Mouse (Mus musculus) heart, postnatal 14 days (tissue): Measurements from ENCODE around the gene Gstp2. TPM values are rescaled to one million over a fixed set of nuclear protein-coding genes. Genes with fewer than 3 reads are reported as not detected.

Source experiments
- DNase-seq, 2 experiments: peaks; one replicate each; pipeline ENCODE4 v3.0.0; 2021 to 2022
- intact Hi-C: fragments of 180-260 bp; cut with DNase I; formaldehyde crosslinking; loops from one replicate; pipeline ENCODE4 v1.15.1; 2025
- total RNA-seq, 2 experiments: library from RNA; stranded (reverse); gene quantifications; 2 replicates each; pipeline ENCODE4 v1.2.3; 2021

Gene Gstp2
- total RNA-seq, 2 experiments from 2014 or later = 80.8 to 90.7 TPM

DNA sequence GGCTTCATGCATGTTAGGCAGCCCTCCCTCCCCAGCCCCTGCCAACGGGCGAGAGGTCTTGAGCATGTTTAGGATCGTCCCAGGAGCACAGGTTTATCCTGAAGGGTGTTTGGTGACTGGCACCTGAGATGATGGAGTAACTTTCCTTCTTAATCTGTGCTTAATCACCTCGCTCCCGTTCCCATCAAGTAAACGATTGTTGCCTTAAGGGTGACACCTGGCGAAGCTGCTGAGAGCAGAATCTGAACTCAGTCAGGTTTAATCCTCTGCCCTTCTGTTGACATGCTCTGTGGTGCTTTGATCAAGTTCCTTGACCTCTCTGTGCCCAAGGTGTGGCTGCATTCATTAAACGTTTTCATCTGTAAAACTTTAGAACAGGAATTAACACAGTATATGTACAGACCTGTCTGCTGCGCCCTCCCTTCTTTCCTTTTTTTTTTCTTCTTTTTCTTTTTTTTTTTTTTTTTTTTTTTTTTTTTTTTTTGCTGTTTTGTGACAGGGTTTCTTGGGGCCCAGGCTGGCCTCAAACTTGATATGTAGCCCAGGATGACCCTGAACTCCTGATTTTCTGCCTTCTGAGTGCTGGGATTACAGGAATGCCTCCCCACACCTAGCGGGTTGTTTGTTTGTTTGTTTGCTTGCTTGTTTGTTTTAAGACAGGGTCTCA is 27.8 kb downstream of the Gstp2 start:
- DNase-seq = no peak
- intact Hi-C loops = no loop called here

DNA sequence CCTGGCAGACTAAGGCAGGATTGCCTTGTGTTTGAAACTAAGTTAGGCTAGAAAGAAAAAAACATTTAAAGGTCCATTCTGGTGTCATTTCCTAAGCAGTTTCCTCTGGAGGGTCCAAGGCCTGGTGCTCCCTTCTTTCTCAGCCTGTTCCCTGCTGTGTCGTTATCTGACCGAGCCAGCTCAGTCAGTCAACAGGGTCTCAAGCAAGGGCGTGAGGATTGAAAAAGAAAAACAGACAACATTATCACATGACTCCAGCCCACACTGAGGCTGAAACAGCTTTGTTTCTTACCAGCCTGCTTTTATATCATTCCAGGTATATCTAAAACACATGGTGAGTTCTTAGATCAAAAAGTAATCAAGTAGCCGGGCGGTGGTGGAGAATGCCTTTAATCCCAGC is 30.2 kb downstream of the Gstp2 start:
- DNase-seq = no peak
- intact Hi-C loops = no loop called here

DNA sequence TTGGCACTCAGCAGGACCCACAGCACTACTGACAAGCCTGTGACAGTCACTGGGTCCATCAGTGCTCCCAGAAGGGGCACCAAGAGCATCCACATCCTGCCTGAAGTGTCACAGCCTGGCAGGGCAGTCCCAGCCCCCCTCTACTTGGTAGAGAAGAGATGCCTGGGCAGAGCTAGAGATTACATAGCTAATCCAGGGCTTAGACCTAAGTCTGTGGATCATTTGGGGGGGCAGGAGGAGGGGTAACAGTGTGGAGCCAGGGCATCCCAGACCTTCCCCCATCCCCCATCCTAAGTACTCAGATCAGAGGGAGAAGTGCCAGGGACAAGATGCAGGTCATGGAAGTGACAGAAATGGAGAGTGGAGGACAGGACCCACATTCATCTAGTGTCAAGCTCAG is 31.0 kb downstream of the Gstp2 start:
- DNase-seq = no peak
- intact Hi-C loops = no loop called here

DNA sequence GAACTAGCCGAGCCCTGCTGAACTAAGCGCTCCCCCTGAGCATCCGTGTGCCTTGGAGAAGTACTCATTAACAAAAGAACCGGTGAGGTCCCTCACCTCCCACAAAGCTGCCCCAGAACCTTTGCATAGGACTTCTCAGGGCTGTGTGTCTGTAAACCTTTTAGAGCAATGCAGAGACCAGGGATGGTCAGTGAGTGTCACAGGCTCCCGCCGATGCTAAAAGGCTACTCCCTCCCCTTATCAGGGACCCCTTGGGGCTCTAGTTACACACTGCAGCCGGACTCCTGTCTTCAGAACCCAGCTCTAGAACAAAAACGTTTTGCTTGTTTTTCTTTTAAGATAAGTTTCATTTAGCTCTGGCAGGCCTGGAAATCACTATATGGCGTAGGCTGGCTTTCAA is 32.8 kb downstream of the Gstp2 start:
- no peak for DNase-seq
- intact Hi-C loops = loop anchor here (2.0 kb wide), 1 partner anchor 66 kb away; no protein-coding TSS in a partner anchor

DNA sequence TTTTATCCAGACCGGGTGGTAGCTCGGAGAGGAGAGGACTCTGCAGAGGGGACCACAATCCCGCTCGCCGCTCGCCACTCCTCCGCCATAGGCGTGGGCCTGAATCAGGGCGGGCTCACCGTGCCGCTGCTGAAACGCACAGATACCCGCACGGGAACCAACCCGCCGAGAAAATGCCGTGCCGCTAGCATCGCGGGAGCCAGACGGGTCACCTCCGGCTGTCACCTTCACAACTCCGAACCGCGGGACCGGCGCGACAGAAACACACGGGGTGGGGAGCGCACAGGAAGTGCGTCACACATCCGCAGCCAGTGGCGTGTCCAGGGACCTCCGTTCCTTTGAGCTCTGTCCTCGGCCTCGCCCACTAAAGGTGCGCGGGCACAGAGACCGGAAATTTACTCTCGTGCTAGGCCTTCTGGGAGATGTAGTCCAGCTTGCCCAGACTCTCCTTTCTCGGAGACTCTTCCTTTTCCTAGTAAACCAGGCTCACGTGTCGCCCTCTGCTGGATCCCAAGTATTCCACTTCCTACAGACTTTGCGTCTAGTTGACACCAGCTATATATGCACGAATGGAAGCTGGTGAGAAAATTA is 33.3 kb downstream of the Gstp2 start, which contains the start of gene Ndufv1:
Ndufv1 (minus strand) TSS at position 375 of the 591 bp plus-strand sequence.
- intact Hi-C loops = loop anchor here (2.0 kb wide), 1 partner anchor 66 kb away; no protein-coding TSS in a partner anchor
- DNase-seq = peak; percentile 92 to 96

DNA sequence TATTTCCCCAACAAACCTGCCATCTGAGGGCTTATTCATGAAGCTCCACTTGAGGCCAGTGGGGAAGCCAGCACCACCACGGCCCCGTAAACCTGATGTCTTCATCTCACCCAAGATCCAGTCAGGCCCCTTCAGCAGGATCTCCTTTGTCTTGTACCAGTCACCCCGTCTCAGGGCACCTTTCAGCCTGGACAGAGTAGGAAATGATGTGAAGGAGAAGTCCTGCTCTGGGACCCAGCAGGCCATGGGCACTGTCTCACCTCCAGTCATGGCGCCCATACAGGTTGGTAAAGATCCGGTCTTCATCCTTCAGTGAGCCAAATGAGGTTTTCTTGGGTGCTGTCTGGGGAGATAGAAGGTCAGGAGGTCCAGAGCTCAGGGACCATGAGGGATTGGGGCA is 34.7 kb downstream of the Gstp2 start:
- no peak for DNase-seq
- intact Hi-C loops = no loop called here

DNA sequence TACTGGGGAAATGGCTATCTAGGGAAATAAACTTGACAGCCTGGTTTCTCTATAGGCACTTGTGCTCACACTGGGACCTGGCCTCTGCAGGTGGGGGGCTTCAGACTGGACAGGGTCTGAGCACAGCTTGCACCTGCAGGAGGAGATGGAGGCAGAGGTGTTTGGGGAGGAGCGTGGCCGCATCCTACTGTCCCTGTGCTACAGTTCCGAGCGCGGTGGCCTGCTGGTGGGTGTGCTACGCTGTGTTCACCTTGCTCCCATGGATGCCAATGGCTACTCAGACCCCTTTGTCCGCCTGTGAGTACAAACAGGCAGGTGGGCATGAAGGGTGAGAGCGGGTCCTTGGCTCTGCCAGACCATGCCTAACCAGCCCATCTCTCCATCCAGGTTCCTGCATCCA is 39.9 kb downstream of the Gstp2 start:
- intact Hi-C loops = no loop called here
- DNase-seq = no peak

DNA sequence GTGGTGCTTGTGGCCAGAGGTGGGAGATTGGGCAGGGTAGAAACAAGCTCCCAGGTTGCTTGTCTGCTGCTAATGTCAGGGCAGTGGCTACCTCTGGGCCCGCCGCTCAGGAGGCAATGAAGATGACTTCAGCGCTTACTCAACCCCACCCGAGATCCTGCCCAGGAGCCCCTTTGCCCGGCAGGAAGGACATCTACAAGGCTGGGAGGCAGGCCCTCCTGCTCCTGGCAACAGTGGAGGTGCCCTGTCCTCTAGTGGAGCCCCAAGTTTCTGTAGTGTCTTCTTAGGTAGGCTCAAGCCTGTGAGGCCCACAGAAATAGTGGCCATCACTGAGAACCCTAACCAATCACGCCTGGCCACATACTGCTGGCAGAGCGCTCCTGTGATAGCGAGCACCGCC is 40.7 kb downstream of the Gstp2 start:
- intact Hi-C loops = no loop called here
- no peak for DNase-seq

DNA sequence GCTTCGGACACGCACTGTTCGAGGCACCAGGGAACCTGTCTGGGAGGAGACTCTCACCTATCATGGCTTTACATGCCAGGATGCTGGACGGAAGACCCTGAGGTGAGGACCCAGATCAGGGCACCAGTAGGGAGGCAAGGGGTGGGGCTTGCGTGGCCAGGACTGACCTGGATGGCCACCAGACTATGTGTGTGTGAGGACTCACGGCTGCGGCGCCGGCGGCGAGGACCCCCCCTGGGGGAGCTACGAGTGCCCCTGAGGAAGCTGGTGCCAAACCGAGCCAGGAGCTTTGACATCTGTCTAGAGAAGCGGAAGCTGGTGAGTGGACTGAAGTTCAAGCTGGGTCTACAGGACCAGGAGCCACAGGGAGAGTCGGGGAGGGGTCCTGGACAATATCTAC is 41.5 kb downstream of the Gstp2 start:
- DNase-seq = no peak
- intact Hi-C loops = no loop called here

DNA sequence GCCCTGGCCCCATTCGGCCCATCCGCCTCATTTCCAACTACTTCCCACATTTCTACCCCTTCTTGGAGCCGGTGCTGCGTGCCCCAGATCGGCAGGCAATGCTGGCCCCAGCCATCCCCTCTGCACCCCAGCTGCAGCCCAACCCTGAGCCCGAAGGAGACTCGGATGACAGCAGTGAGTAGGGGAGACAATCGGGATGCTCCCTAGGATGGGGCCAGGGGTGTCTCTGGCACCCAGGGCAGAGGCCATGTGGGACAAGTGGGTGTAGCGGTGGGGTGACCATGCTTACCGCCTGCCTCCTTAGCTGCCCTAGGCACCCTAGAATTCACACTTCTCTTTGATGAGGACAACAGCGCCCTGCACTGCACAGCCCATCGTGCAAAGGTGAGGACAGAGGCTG is 42.2 kb downstream of the Gstp2 start:
- intact Hi-C loops = no loop called here
- no peak for DNase-seq

DNA sequence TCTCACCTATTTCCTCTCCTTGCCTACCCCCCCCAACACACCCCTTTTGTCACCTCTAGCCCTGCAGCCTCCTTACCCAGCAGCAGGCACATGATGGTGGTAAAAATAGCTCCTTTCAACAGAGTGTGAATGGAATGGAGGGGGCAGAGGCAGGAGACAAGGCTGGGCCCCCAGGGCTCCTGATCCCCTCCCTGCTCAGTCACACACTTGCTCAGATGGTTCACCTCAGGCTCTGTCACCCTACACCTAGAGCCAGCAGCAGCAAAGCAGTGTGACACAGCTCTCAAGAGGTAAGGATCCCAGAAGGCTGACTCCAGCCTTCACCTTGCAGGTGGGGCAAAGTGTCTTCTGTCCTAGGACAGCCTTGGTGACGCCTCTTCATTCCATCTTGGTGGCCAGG is 42.7 kb downstream of the Gstp2 start, which contains the start of gene Doc2g:
Doc2g (plus strand) TSS at position 202 of the 400 bp plus-strand sequence.
- no peak for DNase-seq
- intact Hi-C loops = no loop called here

DNA sequence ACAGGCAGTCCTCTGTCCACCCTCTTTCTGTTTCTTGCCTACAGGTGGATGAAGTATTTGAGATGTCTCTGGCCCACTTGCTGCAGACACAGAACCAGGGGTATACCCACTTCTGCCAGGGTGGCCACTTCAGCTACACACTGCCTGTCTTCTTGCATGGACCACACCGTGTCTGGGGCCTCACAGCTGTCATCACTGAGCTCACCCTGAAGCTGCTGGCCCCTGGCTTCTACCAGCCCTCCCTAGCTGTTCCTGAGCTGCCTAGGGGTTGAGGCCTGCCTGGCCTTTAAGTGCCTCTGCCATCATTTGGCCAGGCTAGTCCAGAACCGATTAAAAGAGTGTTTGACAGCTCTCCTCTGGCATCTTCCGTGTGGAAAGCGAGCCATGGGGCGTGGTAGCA is 44.1 kb downstream of the Gstp2 start:
- no peak for DNase-seq
- intact Hi-C loops = no loop called here

DNA sequence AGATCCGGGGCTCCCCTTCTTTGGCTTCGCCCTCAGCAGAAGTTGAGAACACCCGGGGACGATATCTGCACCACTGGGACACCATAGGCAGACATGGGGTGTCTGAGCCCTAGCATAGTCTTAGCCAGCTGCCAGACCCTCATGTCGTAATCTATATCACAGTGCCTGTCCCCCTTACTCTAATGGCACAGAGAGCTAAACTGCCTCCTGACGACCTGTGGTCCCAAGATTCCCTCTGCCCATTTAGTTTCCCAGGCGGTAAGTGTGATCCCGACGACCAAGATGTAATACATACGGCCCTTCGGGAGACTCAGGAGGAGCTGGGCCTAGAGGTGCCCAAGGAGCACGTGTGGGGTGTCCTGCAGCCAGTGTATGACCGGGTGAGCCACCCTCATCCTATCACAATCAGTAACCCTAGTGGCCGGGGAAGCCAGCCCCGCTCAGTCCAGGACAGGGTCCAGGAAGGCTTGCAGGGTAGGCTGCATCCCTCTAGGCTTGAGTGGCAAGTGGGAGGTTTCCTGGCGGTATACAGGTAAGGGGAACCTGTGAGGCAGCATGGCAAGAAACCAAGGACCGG is 44.8 kb downstream of the Gstp2 start:
- intact Hi-C loops = no loop called here
- no peak for DNase-seq

DNA sequence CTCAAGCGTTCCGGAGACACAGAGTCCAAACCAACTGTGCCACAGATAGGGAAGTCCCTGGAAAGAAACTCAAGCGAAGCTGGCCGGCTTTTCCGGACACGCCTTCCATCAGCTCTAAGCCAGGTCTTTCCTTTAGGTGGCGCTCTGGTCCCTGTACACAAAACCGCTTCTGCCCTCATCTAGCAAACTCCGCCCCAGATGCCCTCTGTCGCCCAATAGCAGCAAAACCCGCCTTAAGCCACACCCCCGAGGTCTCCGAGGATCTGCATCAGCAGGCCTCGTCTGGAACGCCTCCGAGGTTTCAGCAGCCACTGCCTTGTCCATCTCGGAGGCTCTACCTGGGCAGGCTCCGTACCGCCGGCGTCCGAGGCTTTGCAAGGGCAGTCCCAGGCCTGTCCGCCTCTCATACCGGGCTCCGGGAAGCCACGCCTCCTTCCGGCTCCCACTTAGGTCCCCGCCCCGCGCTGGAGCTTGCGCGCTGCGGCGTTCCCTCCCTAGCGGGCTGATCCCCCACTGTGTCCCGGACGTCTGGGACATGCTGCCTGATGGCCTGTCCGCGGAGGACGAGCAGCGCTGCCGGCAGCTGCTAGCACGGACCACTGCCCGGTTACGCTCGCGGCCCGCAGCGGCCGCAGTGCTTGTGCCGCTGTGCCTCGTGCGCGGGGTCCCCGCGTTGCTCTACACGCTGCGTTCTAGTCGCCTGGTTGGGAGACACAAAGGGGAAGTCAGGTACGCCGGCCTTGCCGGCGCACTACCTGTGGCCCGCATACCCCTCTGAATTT is 45.5 kb downstream of the Gstp2 start, which contains the start of the genes Nudt8 and Gm49405:
Nudt8 (plus strand) TSS at position 462 of the 782 bp plus-strand sequence.
Gm49405 (plus strand) TSS at position 508 of the 782 bp plus-strand sequence.
- intact Hi-C loops = no loop called here
- DNase-seq = peak; percentile 92 to 95

DNA sequence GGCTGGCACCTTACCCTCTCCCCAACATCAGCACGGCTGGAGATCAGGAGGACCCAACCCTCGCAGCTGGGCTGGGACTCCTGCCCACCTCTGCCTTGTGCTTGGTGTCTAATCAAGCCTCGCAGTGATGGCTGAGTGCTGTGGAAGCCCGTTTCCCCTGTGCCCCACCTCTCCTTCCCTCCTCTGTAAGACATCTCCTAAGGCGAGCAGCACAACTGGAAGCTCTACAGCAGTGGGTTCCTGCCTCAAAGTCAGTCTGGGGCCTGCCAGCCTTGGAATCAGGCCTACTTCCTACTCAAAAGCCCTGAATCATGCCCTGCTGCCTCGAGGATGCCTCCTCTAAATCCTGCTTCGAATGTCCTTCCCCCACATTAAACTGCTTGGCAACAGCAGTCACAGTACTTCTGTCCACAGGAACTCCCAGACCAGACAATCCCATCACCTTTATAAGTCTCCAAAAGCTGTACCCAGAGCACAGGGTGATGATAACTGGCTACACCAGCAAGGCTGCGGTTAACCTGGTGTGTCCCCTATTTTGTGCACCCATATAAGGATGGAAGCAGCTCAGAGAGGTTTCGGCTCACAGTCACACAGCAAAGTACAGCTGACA is 46.6 kb downstream of the Gstp2 start:
- no peak for DNase-seq
- intact Hi-C loops = no loop called here

DNA sequence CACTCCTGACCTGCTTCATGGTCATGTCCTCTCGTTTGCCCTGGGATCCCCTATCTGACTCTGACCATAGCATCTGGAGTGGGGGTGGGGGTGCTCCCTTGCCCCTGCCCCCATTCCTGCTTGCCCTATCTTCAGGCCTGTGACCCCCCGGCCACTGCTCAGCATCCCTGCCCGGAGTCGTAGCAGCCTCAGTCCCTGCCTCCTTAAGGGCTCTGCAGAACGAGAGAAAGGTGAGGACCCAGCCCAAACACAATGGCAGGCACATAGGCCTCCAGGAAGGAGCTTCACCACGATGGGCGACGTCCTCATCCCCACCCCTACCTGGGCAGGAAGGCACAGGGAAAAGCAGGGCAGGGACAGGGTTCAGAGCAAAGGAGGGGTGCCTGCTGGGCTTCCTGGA is 47.5 kb downstream of the Gstp2 start:
- no peak for DNase-seq

DNA sequence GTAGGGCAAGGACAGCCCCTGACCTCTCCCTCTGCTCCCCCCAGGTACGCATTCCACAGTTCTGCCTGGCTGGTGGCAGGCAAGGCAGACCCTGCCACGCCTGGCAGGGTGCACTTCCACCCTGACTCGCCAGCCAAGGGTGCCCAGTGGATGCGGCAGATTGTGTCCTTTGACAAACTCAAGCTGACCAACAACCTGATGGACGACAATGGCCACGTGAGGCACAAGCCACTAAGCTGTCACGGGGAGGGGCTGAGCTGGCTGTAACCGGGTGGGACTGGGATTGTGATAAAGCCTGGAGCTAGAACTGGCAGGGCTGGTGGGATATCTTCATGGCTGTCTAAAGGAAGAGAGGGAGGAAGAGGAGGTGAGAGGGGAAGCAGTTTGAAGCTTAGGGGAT is 48.6 kb downstream of the Gstp2 start:
- no peak for DNase-seq
- intact Hi-C loops = no loop called here

More for the DNA sequence above, 47.5 kb downstream of the Gstp2 start:
- intact Hi-C loops = no loop called here

DNA sequence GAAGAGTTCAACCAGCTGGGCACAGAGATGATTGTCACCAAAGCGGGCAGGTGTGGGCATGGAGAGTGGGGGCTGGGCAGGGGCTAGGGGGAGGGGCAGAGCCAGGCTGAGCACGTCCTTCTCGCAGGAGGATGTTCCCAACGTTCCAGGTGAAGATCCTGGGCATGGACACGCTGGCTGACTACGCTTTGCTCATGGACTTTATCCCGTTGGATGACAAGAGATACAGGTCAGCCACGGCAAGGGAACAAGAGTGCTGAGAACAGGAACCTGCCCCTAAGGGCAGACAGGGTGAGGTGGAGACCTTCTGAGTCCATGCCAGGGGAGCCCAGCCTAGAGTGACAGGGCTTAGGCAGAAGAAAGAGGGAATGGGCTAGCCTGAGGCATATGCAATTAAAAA is 49.1 kb downstream of the Gstp2 start:
- no peak for DNase-seq
- intact Hi-C loops = no loop called here

DNA sequence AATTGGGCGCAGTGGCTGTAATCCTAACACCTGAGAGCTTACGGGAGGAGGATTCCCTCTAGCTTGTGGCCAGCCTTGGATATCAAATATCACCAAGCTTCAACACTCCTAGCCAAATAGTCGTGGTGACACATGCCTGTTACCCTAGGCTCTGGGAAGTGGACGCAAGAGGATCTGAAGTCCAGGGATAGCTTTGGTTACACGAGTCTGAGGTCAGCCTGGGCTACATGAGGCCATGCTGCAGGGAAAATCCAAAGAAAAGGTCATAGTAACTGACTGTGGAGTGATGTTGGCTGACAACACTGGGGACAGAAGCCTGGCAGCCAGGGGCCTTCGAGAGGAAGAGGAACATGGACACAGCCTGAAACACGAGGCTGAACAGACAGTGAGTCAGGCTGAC is 49.7 kb downstream of the Gstp2 start:
- DNase-seq = no peak
- intact Hi-C loops = no loop called here

DNA sequence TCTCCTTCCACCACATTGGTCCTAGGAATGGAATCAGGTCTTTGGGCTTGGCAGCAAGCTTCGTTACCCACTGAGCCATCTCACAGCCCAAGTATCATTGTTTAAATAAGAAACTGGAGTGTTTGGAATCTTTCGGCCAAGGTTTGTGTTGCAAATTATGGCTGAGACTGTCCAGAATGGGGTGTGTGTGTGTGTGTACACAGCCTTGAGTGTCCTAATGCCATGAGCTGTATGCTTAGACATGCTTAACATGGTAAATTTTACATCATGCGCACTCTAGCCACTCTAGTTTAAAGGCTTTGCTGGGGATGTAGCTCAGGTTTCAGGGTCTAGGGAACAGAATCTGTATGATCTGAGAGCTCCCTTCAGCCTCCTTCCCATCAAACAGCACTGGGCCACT is 50.3 kb downstream of the Gstp2 start:
- no peak for DNase-seq
- intact Hi-C loops = no loop called here

DNA sequence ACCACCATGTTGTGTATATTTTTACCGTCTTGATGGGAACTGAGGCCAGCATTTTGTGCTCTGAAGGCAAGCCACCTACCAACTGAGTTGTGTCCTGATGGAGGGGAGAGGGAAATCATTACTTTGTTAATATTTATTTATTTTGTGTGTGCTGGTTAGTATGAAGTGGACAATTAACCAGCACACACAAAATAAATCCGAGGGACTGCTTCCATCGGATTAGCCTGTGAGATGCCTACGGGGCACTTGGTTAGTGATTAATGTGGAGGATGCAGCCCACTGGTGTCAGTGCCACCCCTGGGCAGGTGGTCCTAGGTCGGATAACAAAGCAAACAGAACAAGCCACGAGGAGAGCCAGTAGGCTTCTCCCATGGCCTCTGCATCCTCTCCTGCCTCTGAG is 50.9 kb downstream of the Gstp2 start:
- no peak for DNase-seq
- intact Hi-C loops = no loop called here
